Mouse (Mus musculus): ENCODE data around the gene Hoxb9.

Hoxb9 gene
- long read RNA-seq, experiment 1, transcript Hoxb9-201 (2 exons, 2,574 nt), result major isoform, 31 of 34 reads
- long read RNA-seq, experiment 1, partial matches to known transcripts, result 1 of 34 reads
- long read RNA-seq, experiment 1, other reads (novel, unspliced or antisense), result 2 of 34 reads
- long read RNA-seq, experiment 2, transcript Hoxb9-201 (2 exons, 2,574 nt), result major isoform, 25 of 32 reads
- long read RNA-seq, experiment 2, partial matches to known transcripts, result 0 of 32 reads
- long read RNA-seq, experiment 2, other reads (novel, unspliced or antisense), result 7 of 32 reads

DNA sequence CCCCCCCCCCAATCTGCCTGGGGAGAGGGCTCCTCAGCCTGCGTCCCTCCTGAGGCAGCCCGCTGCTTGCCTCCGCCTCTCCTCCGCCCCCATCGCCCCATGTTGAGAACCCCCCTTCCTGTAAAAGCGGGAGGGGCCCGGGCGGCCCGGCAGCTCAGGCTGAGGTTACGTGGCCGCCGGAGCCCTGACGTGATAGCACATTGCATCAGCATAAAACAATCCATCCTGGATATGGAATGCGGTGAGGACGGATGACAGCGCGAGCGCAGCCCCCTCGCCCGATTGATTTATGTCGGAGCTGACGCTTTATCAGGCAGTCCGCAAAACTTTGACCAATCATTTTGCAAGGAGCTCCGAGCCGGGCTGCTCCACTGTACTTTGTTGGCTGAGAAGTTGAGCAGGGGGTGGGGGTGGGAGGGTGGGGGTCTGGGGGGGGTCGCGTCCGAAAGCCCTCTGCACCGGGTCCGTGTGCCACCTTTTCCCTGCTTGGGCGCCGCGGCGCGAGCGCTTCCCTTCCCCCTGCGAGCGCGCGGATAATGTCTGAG is at the start of gene Hoxb9:
Gene Hoxb9 (plus strand): TSS at position 462 of the 545 bp plus-strand sequence.
- intact Hi-C loops (cut with DNase I), result no loop called here

DNA sequence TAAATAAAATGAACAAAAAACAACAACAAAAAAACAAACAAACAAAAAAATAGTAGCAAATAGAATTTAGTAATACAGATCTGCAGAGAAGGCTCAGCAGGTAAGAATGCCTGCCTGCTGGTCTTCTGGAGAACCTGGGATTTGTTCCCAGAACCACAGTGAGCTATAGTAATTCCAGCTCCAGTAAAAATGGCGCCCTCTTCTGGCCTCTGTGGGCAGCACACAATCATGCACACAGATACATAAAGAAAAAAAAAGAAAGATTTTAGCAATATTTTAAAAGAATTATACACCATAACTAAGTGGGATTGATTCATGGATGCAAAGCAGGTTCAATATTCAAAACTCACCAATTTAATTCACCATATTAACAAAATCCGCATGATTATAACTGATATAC is 47.4 kb upstream of the Hoxb9 start:
- intact Hi-C loops (cut with DNase I), result no loop called here

DNA sequence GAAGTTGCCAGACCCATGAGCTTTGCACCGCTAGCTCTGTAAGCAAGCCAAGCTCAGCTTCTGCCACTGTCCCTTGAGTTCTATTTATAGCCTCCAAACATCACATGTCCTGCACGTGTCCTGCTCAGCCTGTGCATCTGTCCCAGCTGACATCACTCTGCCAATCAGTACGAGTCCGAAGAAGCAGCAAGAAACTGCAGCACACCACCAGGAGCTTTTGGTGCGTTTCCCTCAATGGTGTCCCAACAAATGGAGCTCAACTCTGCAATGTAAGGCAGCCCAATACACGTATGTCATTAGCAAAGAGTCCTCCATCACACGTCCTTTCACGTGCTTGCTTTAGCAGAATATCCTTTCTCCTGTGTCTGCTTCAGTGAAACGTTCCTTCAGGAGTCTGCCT is 43.6 kb upstream of the Hoxb9 start:
- intact Hi-C loops (cut with DNase I), result no loop called here

DNA sequence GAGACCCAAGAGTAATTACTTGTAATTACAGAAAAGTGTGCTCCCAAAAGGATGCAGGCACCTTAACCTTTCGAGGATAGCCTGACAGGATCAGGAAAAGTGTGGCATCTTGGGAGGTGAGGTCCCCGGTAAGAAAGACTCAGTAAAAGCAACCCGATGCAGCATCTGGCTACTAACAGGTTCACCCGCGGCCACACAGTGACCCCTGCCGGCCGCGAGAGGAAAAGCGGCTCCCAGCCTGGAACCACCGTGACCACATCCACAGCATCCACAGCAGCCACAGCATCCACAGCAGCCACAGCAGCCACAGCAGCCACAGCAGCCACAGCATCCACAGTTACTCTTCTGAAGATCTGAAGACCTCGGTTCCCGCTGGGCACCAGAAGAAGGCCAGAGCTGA is 36.4 kb upstream of the Hoxb9 start:
- intact Hi-C loops (cut with DNase I), result loop anchor here (1.0 to 2.0 kb wide), 2 partner anchors 90 to 142 kb away; no protein-coding TSS in a partner anchor

DNA sequence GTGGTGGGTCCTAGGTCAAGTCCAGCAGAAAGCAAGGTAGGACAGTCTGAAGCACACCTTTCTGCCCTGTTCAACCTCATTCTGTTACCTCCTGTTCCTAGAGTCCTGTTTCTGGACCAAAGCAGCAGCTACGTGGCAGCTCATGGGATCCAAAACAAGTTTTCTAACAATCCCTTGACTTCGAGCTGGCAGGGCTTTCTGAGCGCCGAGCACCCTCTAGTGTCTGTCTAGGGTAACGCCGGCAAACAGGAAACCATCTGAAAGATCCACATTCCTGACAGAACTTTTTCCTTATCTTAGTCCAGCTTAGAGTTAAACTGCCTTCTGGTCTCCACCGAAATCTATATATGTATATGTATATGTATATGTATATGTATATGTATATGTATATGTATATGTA is 31.0 kb upstream of the Hoxb9 start:
- intact Hi-C loops (cut with DNase I), result no loop called here

DNA sequence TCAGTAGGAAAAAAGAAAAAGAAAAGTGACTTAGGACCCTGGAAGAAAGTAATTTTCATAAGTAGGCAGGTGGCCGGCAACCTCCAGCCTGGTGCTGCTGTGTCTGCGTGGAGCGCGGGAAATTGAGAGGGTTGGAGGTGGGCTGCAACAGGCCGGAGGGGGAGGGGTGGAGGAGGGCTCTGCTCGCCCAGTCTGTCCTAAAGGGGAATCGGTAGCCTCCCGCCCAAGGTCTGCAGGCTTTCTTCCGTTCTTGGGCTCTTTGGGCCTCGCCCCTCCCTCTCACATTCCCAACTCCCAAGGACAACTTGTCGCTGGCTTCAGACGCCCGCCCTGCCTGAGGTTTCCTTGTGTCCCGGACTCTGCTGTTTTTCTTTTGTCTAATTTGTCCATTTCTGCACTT is 20.4 kb upstream of the Hoxb9 start:
- intact Hi-C loops (cut with DNase I), result no loop called here

DNA sequence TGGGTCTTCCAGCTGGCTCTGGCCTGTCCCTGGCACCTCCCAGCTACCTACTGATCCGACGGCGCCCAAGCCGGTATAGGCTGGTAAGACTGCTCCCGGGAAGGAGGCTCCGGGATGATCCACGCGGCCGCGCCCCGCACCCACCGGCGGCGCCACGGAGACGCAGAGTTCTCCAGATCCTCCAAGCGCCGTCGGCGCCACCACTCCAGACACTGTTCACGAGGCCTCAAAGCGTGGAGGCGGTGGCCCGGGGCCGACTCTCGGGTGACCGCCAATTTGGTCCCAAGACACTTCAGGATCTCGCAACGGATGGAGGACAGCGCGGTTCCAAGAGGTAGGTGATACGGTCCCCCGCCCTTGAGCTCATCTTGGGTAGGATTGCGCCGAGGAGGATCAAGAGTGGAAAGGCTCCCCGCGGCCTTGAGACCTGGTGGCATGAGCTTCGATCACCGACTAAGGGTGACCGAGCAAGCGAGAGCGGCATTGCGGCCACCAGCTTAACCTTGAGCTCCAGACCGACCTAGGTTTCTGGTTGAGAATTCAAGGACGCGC is 19.7 kb upstream of the Hoxb9 start:
- intact Hi-C loops (cut with DNase I), result no loop called here

DNA sequence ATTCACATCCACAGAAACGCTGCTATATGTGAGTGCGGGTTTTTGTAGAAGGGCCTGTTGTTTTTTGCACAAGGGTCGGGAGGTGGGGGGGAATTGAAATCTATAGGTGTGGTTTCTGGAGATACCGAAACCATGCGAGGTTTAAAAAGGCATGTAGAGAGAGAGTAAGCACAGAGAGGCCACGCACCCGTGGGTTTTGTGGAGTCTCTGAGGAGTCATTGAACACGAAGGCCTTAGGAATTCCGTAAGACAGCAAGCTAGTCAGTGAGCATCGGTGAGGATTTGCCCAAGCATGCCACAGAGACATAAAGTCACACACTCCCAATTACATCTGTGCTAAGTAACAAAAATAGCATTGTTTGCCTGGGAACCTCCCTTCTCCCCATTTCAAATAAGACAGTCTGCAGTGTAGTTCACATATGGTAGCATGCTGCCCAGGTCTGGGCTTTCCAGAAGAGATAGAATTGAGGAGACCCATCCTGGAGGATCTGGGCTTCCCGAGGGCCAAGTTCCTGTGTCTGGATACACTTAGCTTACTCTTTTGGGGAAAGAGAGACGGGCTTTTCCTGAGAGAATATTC is 18.6 kb upstream of the Hoxb9 start:
- intact Hi-C loops (cut with DNase I), result no loop called here

DNA sequence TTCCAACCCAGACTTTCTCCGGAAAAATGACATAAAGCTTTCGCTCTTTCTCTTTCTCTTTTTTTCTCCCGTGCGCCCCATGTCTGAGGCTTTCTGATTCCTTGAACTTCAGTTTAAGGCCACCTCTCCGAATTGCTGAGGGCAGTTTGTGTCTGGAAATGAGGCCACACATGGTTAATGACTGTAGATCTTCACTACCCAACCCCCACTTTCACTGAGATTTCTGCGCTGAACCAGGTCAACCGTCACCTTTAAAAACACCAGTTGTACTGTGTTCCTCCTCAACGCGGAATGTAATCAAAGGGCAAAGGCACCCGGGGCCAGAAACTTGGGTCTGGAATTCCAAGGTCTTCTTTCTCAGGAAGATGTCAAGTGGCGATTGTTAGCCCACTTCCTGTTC is 17.0 kb upstream of the Hoxb9 start:
- intact Hi-C loops (cut with DNase I), result no loop called here

DNA sequence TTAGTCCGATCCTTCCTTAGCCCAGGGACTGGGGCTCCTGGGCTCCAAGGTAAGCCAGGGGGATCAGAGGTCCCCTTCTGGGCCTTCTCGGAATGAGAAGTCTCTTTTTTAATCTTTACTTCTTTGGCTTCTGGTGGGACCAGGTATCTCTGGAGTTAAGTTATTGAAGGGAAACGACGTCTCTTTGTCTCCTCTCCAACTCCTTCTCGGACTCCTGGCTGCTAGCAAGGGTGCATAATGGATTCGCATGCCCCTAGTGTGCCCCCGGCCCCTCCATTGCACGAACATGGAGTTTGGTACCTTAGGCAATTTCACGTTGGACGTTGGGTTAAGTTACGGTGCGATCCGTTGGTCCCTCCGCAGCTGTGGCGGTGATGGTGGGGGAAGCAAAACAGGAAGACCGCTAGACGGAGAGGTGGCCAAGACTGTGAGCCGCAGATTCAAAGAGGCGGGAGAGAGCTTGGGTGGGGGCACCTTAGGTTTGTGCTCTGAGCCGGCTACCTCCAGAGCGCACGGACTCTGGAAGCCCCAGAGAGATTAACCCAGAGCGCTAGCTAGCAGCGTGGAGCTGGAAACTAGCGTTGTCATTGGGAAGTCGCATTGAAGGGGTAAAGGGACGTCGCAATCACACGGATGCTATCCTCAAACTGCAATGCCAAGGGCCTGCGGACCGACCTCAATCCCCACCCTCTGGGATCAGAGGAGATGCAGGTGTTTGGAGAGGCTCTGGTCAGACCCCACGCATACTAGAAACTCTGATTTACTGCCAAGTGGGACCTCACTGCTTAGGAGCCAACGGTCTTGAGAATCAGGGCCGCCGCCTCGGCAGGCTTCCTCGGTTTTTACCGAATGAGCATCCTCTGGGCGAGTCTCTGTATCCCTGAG is 15.9 kb upstream of the Hoxb9 start:
- intact Hi-C loops (cut with DNase I), result no loop called here

DNA sequence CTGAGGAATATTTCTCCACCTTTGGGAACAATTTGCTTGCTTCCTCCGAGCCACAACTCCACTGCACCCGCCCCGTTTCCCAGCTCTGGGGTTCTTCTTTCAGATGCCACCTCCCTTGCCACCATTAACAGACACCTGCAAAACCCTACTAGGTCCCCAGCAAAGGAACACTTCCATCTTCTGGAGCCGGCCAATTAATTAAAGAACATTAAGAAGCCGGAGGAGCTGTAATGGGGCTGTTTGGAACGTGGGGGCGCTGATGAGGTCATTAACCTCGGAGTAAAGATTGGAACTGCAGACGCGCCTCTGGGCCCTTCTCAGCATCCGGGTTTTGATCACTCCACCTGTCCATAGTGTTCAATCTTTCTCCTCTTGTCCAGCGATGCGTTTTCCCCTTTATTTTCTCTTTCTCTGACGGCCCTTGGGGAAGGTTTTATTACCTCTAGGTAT is 15.2 kb upstream of the Hoxb9 start:
- intact Hi-C loops (cut with DNase I), result no loop called here

DNA sequence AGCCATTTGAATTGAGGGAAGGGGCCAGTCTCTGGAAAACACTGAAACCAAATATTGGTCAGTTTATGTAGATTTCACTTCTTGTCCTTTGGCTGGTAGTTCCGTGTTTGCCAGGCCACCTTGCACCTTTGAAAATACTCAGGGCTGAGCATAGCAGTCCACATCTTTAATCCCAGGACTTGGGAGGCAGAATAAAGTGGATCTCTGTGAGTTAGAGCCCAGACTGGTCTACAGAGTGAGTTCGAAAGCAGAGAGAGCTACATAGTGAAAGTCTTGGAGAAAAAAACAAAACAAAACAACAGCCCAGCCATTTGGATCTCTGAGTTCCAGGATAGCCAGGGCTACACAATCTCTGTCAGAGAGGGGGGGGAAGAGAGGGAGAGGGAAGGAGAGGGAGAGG is 14.1 kb upstream of the Hoxb9 start:
- intact Hi-C loops (cut with DNase I), result no loop called here

DNA sequence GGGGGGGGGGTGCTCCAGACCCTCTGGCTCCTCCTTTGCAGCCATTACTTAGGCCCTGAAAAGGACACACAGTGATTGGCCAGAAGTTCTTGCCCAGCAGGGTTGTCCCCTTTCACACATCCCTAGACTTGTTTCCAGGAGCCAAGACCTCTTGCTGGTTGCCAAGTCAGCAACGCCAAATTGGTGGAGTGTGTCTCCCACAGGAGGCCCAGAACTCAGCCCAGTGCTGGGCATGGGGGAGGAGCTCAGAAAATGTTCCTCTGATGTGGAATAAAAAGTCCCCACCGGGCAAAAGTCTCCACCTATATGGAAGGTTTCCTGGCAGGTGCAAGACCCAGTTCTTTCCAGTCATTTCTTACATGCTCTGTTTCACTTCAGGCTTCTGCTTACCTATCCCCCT is 12.2 kb upstream of the Hoxb9 start:
- intact Hi-C loops (cut with DNase I), result no loop called here

DNA sequence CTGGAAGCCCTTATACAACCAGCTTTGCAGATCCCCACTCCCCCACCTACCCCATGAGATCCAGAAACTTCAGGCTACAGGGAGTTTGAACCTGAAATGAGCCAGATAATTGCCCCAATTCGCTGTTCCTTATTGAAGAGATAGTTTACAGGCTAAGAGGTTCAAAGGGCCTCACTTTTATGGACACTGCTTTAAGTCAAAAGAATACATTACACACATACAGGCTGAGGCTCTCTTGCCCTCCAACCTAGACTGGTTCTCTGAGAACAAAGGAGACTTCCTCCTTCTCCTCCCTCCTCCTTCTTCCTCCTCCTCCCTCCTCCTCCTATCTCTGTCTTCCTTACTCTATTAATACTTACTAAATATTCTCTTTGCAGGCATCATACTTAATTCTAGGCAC is 11.7 kb upstream of the Hoxb9 start:
- intact Hi-C loops (cut with DNase I), result no loop called here

DNA sequence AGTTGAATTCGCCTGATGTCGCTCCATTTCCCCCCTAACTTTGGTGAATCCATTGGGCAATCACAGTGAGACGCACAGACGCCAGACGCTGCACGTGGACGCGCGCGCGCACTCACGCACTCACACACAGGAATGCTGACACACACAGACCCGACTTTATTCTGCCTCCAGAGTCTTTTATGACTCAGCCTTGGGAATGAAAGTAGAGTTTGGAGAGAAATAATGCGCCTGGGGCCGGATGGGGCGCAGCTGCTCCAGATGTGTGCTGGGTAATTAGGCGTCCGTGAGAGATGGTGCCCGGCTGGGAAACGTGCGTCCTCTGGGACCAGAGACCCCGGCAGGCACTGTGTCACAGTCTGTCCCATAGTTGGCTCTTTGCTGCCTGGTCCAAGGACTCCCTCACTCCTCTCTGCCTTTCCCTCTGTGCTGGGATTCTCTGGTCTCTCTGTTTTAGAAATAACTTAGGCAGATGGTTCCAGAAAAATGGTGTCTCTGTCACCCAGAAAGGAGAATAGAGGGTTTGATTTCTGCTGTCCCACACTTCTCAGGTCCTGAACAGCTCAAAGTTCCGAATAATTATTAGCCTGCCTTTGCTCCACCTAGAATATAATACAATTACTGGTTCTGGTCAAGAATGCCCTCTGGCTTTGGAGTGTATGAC is 10.8 kb upstream of the Hoxb9 start:
- intact Hi-C loops (cut with DNase I), result no loop called here

DNA sequence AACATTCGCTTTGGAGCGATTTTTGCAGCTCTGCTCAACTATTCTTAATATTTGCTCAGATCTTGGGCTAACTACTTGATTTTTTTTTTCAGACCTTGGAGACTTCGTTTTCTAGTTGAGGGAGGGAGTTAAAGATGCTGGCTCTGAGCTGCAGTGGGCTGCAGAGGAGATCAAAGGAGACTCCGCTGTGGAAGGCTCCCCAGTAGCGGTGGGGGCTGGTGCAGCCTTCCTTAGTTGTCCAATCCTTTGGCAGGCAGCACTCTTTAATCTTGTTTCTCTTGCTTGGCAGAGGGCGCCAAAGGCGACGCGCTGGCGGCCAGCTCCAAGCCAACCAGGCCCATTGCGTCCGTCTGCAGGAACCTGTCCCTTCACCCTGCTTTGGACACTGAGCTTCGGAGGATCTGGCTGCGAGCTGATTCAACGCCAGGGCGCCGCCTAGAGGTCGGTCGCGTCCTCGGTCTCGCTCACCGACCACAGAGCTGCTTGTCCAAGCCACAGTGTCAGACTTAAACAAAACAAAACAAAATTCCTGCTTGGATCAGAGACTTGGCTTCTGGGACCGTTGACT is 9.8 kb upstream of the Hoxb9 start:
- intact Hi-C loops (cut with DNase I), result no loop called here

DNA sequence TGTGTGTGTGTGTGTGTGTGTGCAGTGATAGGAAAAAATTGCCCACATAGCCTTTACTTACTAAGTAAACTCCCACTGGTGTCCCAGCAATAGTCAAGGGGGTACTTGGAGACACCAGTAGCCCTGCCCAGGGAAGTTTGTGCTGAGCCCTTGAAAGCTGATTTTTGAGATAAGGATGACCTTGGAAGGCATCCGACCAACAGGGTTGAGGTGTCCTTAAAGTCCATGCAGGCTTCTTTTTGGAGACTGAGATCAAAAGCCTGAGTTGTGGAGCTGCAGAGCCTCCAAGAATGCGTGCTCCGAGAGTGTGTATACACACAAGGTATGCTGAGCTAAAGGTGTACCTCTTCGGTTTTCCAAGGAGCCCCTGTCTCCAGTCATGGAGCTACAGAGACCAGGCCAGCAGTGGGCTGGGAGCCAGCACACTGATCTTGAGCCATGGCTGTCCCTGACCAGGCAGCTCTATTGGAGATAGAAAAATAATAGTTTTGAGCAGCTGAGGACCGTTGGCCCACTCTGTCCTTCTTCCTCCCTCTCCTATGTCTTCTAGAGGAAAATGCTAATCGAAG is 8.9 kb upstream of the Hoxb9 start:
- intact Hi-C loops (cut with DNase I), result no loop called here

DNA sequence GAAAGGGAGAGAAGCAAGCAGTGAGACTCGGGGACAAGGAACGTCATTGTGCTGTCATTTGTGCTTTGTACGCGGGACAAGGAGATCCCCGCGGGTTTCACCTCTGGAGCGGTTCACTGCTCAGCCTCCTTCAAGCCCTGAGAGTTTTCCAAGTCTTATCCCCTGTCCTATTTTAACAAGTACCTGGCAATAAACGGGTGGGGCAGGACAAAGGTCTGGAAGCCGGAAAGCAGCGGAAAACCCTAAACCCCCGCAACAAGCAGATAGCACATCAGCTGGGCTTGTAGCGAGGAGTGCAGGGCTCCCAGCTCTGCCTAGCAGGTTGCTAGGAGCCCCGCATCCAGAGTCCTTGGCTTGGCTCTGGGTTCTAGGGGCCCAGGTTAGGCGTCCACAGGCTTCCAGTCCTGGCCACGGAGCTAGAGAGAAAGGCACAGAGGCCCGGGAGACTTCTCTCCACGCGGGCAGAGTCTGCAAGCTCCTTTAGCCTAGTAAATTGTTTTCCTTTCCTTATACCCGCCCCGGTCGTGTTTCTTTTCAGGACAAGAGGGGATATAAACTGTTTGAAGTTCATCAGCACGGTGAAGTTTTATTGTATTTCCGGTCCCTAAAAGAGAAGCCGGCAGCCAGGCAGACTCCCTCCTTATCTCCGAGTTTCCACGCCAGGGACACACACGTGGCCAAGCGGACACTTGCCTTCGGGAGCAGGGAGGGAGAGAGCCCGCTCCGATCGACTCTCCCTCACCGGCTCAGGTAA is 7.4 kb upstream of the Hoxb9 start:
- intact Hi-C loops (cut with DNase I), result no loop called here

DNA sequence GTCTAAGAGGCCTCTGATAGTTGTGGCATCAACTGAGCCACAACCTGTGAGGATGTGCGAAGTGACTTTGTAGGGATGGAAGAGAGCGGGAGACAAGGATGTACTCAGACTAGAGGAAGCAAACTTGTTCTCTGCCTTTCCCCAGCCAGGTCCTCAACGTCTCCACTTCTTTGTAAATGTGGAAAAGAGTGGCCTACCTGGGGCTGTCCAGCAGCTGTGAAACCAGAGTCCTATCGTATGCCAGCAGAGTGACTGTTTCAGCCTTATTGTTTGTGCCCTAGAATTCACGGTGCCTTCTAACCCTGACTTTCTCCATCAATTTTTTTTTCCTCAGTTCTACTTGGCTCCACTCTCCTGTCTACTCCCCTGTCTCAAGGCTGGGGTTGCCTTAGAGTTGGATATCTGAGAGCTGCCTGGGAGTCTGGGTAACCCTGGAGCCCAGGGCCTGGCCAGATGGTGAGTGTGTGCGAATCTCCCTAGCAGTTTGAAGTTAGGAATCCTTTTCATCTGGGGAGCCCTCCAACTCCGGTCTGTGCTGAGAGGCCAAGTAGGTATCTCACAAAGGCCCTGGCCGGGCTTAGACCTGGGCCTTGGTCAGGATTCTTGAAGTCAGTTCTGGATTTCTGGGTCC is 6.8 kb upstream of the Hoxb9 start:
- intact Hi-C loops (cut with DNase I), result no loop called here

Data from adrenal gland (tissue).